Mouse (Mus musculus) limb, embryonic 12.5 days (tissue): Measurements from ENCODE around the gene Ddb1. TPM values are rescaled to one million over a fixed set of nuclear protein-coding genes. Genes with fewer than 3 reads are reported as not detected.

Experiments used
- ATAC-seq: fragments of 200-750 bp; cut with Nextera tagmentation; 2 replicates; pipeline ENCODE4 v1.8.0; 2017; ENCODE audit warnings: low read depth, moderate TSS enrichment; ENCODE audit not compliant: insufficient number of reproducible peaks, insufficient read depth, low FRiP score, low TSS enrichment
- H3K27ac ChIP-seq: fragments of 300-500 bp; sonication (generic); 2 replicates; pipeline ENCODE4 v1.5.1; 2016; ENCODE audit warnings: mild to moderate bottlenecking, moderate library complexity
- H3K27me3 ChIP-seq: fragments of 300-500 bp; sonication (generic); 2 replicates; pipeline ENCODE4 v1.6.1; 2016; ENCODE audit warnings: mild to moderate bottlenecking, moderate library complexity
- H3K36me3 ChIP-seq: fragments of 300-500 bp; sonication (generic); 2 replicates; pipeline ENCODE4 v1.6.1; 2016; ENCODE audit warnings: mild to moderate bottlenecking, moderate library complexity
- H3K4me1 ChIP-seq: fragments of 300-500 bp; sonication (generic); replicated peaks from 2 replicates; pipeline ENCODE4 v1.6.1; 2016
- H3K4me2 ChIP-seq: fragments of 300-500 bp; sonication (generic); 2 replicates; pipeline ENCODE4 v1.6.1; 2016; ENCODE audit warnings: mild to moderate bottlenecking, moderate library complexity
- H3K4me3 ChIP-seq: fragments of 300-500 bp; sonication (generic); replicated peaks from 2 replicates; pipeline ENCODE4 v1.5.1; 2016; ENCODE audit warnings: mild to moderate bottlenecking
- H3K9ac ChIP-seq: fragments of 300-500 bp; sonication (generic); replicated peaks from 2 replicates; pipeline ENCODE4 v1.6.1; 2016; ENCODE audit warnings: mild to moderate bottlenecking, moderate library complexity
- H3K9me3 ChIP-seq: fragments of 300-500 bp; sonication (generic); 2 replicates; pipeline ENCODE4 v1.6.1; 2016; ENCODE audit warnings: mild to moderate bottlenecking, moderate library complexity
- WGBS: fragments of 180-500 bp; shearing (Covaris S2); methylation state at CpG from one replicate; pipeline ENCODE4 v1.1.7; 2016; 5-methylcytosine and 5-hydroxymethylcytosine counted together
- polyA plus RNA-seq: library from polyadenylated mRNA; unstranded; fragments of >200 nt; fragmentation: Nextera tagmentation; extraction: Ambion mirVana; gene quantifications from 2 replicates; pipeline ENCODE4 v1.2.1, GENCODE M21; 2016

Ddb1 gene
- polyA plus RNA-seq, 1 experiment from 2014 or later, result 467 TPM

DNA sequence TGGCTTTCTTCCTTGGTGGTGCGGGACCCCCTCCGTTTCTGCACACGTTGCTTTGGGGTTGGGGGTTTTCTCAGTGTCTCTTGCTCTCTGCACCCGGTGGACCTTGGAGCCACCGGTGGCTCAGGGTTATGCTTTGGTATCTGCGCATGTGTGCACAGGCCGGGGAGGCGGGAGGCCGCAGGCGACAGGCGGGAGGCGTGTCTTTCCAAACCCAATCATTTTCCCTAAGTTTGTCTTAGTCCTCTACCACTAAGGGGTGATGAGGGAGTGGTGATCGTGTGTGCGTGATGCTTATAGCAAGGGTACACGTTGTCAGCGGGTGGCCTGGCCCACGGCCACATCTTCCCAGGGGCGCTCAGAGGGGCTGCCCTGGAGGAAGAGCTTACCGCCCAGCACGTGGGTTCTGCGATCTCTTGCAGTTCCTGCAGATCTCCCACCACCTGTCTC is 29.8 kb downstream of the Ddb1 start:
- peak overlapping the region; percentile 93 for H3K4me2 ChIP-seq
- WGBS, result 5% methylated on average over 21 of the region's 21 CpGs
- no peaks in the 10 kb centered on the region for H3K27me3 ChIP-seq
- peak overlapping the region; percentile 46 for H3K4me3 ChIP-seq
- peak overlapping the region; percentile 56 for H3K27ac ChIP-seq
- peaks cover 20% of the 10 kb centered on the region for H3K36me3 ChIP-seq
- peaks cover 11% of the 10 kb centered on the region for H3K4me1 ChIP-seq
- peak overlapping the region; percentile 63; the same call in 1 of the 2 replicates for H3K9ac ChIP-seq
- no peaks in the 10 kb centered on the region for H3K9me3 ChIP-seq
- ATAC-seq, result peak; percentile 75

DNA sequence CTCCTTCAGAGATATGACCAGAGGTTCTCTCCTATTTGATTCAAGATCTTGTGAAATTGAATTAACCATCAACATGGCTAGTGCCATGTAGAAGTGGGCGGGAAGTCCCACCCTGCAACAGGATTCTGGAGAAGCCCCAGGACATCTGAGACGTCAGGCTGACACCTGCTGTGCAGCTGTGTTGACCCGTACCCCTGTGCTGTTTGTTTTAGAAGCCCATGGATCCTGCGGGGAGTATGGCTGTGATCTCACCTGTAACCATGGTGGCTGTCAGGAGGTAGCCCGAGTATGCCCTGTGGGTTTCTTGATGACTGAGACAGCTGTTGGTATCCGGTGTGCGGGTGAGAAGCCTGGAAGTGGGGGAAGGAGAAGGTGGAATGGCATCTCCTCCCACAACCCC is 32.7 kb downstream of the Ddb1 start:
- Histone ChIP-seq H3K4me2 (no peak overlapping the region), H3K27ac (no peak overlapping the region), H3K27me3 (no peaks in the 10 kb centered on the region), H3K9ac (no peak overlapping the region), H3K9me3 (no peaks in the 10 kb centered on the region), H3K36me3 (no peaks in the 10 kb centered on the region), H3K4me3 (no peak overlapping the region), H3K4me1 (peaks cover 22% of the 10 kb centered on the region)
- 54% methylated on average over 7 of the region's 7 CpGs for WGBS
- no peak for ATAC-seq

DNA sequence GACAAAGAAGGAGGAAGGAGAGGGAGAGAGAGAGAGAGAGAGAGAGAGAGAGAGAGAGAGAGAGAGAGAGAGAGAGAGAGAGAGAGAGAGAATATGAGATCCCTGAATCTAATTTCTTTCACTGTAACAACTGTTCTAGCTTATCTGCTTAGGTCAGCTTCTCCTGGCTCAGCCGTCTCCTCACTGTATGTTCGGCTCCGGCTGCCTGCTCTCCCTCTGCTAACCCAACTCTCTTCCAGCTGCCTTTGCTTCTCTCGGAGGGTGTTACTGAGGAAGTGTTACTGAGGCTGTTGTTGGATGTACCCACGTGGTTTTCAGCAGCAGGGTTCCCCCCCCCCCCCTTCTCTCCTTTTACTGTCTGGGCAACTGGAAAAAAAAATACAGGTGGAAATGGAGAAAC is 35.0 kb downstream of the Ddb1 start:
- no peak overlapping the region for H3K9ac ChIP-seq
- peak overlapping the region; percentile 66 for H3K27ac ChIP-seq

DNA sequence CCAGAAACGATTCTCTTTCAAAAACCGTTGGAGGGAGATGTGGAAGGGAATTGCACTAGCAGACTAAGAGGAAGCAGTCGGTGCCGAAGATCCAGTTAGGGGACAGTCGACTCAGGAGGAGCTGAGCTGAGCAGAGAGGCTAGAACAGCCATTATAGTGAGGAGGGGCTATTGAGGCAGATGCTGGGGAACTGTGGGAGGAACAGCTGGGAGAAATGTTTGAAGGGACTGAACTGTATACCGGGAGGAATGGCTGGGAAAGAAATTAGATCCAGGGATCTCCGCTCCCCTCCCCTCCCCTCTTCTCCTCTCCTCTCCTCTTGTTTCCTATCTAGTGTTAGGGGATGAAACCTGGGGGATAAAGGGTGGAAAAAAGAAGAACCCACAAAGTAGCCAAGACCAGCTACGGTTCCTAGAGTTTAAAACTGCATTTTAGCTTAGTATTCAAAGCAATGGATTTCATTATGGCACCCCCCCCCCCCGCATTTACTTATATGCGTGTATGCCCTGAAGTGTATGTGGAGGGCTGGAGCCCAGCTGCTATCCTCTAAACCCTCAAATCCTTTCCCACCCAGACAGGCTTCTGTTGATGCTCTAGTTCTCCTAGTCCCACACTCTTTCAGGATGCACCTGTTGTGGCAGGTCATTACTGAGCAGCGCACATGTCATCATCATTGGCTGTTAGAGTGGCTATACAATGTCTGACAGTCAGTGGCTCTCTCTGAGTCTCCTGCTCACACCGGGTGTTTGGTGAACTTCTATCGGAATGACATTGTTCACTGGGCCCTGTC is 35.7 kb downstream of the Ddb1 start:
- ATAC-seq, result peak; percentile 72
- Histone ChIP-seq H3K9ac (no peak overlapping the region), H3K4me3 (no peak overlapping the region), H3K4me1 (peaks cover 11% of the 10 kb centered on the region; the same call in 1 of the 2 replicates), H3K9me3 (no peaks in the 10 kb centered on the region), H3K27me3 (no peaks in the 10 kb centered on the region), H3K4me2 (peak overlapping the region; percentile 39), H3K36me3 (no peaks in the 10 kb centered on the region; the same call in 1 of the 2 replicates), H3K27ac (peak overlapping the region; percentile 66)
- WGBS, result 40% methylated on average over 13 of the region's 13 CpGs

More for the DNA sequence above, 35.0 kb downstream of the Ddb1 start:
- H3K36me3 ChIP-seq, result no peaks in the 10 kb centered on the region; the same call in 1 of the 2 replicates
- H3K9me3 ChIP-seq, result no peaks in the 10 kb centered on the region
- no peak for ATAC-seq
- no peaks in the 10 kb centered on the region for H3K27me3 ChIP-seq
- WGBS, result 5% methylated on average over 5 of the region's 5 CpGs
- H3K4me2 ChIP-seq, result peak overlapping the region; percentile 39
- no peak overlapping the region for H3K4me3 ChIP-seq
- peaks cover 15% of the 10 kb centered on the region for H3K4me1 ChIP-seq

- no peak overlapping the region for H3K4me2 ChIP-seq
- no peaks in the 10 kb centered on the region for H3K9me3 ChIP-seq
- no peak overlapping the region for H3K9ac ChIP-seq
- no peak overlapping the region for H3K27ac ChIP-seq
- H3K36me3 ChIP-seq, result no peaks in the 10 kb centered on the region; the same call in 1 of the 2 replicates
- ATAC-seq, result no peak
- peaks cover 4% of the 10 kb centered on the region; the same call in 1 of the 2 replicates for H3K4me1 ChIP-seq
- H3K27me3 ChIP-seq, result no peaks in the 10 kb centered on the region
- H3K4me3 ChIP-seq, result no peak overlapping the region
- WGBS, result 88% methylated on average over 2 of the region's 2 CpGs
These were observed 40.5 kb downstream of the Ddb1 start for GRCm38 (mm10) chr19:10645616-10646015.

GRCm38 (mm10) chr19:10648156-10648555 is 43.0 kb downstream of the Ddb1 start:
- H3K4me3 ChIP-seq, result no peak overlapping the region
- no peak overlapping the region for H3K27ac ChIP-seq
- no peaks in the 10 kb centered on the region for H3K27me3 ChIP-seq
- ATAC-seq, result no peak
- no peak overlapping the region for H3K9ac ChIP-seq
- no peak overlapping the region for H3K4me2 ChIP-seq
- WGBS, result 76% methylated on average over 8 of the region's 8 CpGs
- H3K9me3 ChIP-seq, result no peaks in the 10 kb centered on the region
- H3K4me1 ChIP-seq, result no peaks in the 10 kb centered on the region
- H3K36me3 ChIP-seq, result no peaks in the 10 kb centered on the region; the same call in 1 of the 2 replicates

- Histone ChIP-seq H3K4me2 (no peak overlapping the region), H3K36me3 (no peaks in the 10 kb centered on the region), H3K9me3 (no peaks in the 10 kb centered on the region), H3K4me3 (no peak overlapping the region), H3K27me3 (no peaks in the 10 kb centered on the region), H3K9ac (no peak overlapping the region), H3K27ac (peak overlapping the region; percentile 56; the same call in 1 of the 2 replicates), H3K4me1 (peaks cover 8% of the 10 kb centered on the region; the same call in 1 of the 2 replicates)
- ATAC-seq, result no peak
- WGBS, result 31% methylated on average over 3 of the region's 3 CpGs
These were observed 50.9 kb downstream of the Ddb1 start for GRCm38 (mm10) chr19:10656058-10656457.

DNA sequence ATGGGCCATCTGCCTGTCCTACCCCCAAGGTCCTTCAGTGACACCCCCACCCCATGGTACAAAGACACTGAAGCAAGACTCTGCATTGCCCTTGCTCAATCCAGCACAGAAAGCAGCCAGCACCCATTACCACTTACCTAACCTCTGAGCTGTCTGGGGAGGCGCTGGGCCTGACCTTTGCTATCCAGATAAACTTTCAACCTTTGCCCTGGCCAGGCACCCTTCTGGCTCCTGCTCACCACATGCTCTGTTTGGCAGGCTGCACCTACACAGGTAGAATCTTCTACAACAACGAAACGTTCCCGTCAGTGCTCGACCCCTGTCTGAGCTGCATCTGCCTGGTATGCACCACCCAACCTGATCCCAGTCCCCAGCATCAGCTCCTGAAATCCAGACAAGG is 52.6 kb downstream of the Ddb1 start:
- Histone ChIP-seq H3K27me3 (no peaks in the 10 kb centered on the region), H3K9me3 (no peaks in the 10 kb centered on the region), H3K4me2 (no peak overlapping the region), H3K4me3 (no peak overlapping the region), H3K9ac (no peak overlapping the region), H3K27ac (no peak overlapping the region), H3K36me3 (no peaks in the 10 kb centered on the region), H3K4me1 (peaks cover 8% of the 10 kb centered on the region; the same call in 1 of the 2 replicates)
- 73% methylated on average over 5 of the region's 5 CpGs for WGBS
- no peak for ATAC-seq

DNA sequence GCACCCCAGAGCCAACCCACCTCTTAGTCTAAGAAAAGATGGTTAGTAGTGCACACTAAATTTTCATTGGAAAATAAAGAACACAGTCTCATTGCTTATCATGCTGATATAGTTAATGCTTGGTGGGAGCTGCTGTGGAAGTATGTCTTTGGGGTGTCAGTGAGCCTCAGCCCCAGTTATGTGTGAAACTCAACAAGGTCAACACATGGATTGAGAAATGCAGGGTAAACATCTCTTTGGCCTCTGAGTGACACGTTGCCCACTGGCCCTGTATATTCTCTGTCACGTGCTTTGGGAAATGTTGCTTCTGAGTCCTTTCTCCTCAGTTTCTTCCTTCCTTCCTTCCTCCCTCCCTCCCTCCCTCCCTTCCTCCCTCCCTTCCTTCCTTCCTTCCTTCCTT is 53.3 kb downstream of the Ddb1 start:
- Histone ChIP-seq H3K27ac (no peak overlapping the region), H3K27me3 (no peaks in the 10 kb centered on the region), H3K4me2 (no peak overlapping the region), H3K36me3 (no peaks in the 10 kb centered on the region), H3K4me3 (no peak overlapping the region), H3K4me1 (peaks cover 8% of the 10 kb centered on the region; the same call in 1 of the 2 replicates), H3K9me3 (no peaks in the 10 kb centered on the region), H3K9ac (no peak overlapping the region)
- WGBS, result 82% methylated on average over 2 of the region's 2 CpGs
- ATAC-seq, result no peak

DNA sequence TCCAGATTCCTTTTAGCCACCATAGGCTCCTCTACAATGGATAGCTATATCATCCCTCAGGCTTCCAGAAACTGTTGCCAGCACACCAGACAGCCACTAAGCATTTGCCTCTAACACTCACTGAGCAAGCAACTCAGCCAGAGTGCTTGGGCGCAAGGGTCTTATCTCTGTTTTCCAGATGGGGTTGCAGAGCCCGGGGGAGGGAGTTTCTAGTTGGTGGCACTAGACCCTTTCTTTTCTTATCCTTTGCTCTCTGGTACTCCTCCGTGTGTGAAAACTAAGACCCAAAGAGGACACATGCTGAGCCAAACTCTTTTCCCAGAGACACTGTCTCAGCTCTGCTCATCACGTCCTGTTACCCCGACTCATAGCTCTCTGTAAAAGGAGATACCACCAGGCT is 56.2 kb downstream of the Ddb1 start:
- no peaks in the 10 kb centered on the region for H3K27me3 ChIP-seq
- 81% methylated on average over 5 of the region's 5 CpGs for WGBS

DNA sequence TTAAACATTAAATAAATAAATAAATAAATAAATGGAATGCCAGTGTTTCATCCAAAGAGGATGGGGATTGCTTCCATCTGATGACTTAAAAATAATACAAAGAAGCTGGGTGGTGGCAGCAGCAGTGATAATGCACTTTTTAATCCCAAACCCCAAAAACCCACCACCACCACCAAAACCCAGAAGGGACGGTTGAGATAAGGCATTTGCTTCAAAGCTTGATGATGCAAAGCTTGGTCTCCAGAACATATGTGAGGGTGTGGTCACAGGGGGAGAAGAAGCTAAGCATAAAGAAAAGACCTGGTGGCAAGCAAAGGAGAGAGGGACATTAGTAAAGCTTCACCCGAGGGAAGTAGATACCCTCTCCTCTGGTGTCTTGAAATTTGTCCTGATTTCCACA is 56.8 kb downstream of the Ddb1 start:
- no peak overlapping the region for H3K4me3 ChIP-seq
- no peaks in the 10 kb centered on the region for H3K4me1 ChIP-seq
- no peaks in the 10 kb centered on the region for H3K9me3 ChIP-seq
- no peak overlapping the region for H3K4me2 ChIP-seq
- no peaks in the 10 kb centered on the region for H3K36me3 ChIP-seq
- H3K9ac ChIP-seq, result no peak overlapping the region
- ATAC-seq, result no peak
- no peak overlapping the region for H3K27ac ChIP-seq
- WGBS, result 77% methylated on average over 2 of the region's 2 CpGs
- H3K27me3 ChIP-seq, result no peaks in the 10 kb centered on the region

More for the DNA sequence above, 56.2 kb downstream of the Ddb1 start:
- Histone ChIP-seq H3K36me3 (no peaks in the 10 kb centered on the region), H3K4me3 (no peak overlapping the region), H3K4me1 (0 out of 2 replicates have a peak, but pooled peaks cover 3% of the 10 kb centered on the region), H3K9ac (no peak overlapping the region), H3K9me3 (no peaks in the 10 kb centered on the region), H3K27ac (no peak overlapping the region), H3K4me2 (no peak overlapping the region)
- ATAC-seq, result no peak
